ENCODE assay signal across 8 mouse cellular contexts in genomic region chr7:101974505-101974904, GRCm38 (mm10). TPM values are rescaled to one million over a fixed set of nuclear protein-coding genes. Genes with fewer than 3 reads are reported as not detected.
DNase-seq lines count a peak whose midpoint lies in the region; ATAC-seq and TF ChIP-seq lines count a peak whose summit lies in the region.

No protein-coding gene starts in this region.

- 18% methylated on average over 2 of the region's 2 CpGs for WGBS in kidney, adult 2 months
- 25% methylated on average over 2 of the region's 2 CpGs for WGBS in embryonic facial prominence, embryonic 12.5 days
- WGBS in limb, embryonic 10.5 days: 30% methylated on average over 2 of the region's 2 CpGs
- 33% methylated on average over 2 of the region's 2 CpGs for WGBS in intestine, embryonic 15.5 days

- no peaks in the 10 kb centered on the region for H3K27me3 ChIP-seq in kidney, adult 2 months (replicated peaks; ENCODE audit: control insufficient read depth, insufficient read depth, low read length)
- no peaks in the 10 kb centered on the region for H3K27me3 ChIP-seq in embryonic facial prominence, embryonic 12.5 days
- H3K27me3 ChIP-seq in limb, embryonic 10.5 days (ENCODE audit: low read depth, poor library complexity, severe bottlenecking): no peaks in the 10 kb centered on the region
- no peaks in the 10 kb centered on the region for H3K27me3 ChIP-seq in intestine, embryonic 15.5 days (replicated peaks)

- H3K9me3 ChIP-seq in embryonic facial prominence, embryonic 12.5 days: no peaks in the 10 kb centered on the region
- no peaks in the 10 kb centered on the region for H3K9me3 ChIP-seq in limb, embryonic 10.5 days (replicated peaks)
- no peaks in the 10 kb centered on the region for H3K9me3 ChIP-seq in intestine, embryonic 15.5 days

- H3K27ac ChIP-seq in kidney, adult 2 months (ENCODE audit: insufficient read depth, low read depth, low read length): no peak overlapping the region
- H3K27ac ChIP-seq in embryonic facial prominence, embryonic 12.5 days: peak overlapping the region; percentile 86
- peak overlapping the region; percentile 80 for H3K27ac ChIP-seq in limb, embryonic 10.5 days
- H3K27ac ChIP-seq in intestine, embryonic 15.5 days: no peak overlapping the region

- peaks cover 2% of the 10 kb centered on the region; the same call in 1 of the 2 replicates for H3K36me3 ChIP-seq in kidney, adult 2 months (ENCODE audit: control insufficient read depth, insufficient read depth, low read length)
- peaks cover 10% of the 10 kb centered on the region; the same call in 1 of the 2 replicates for H3K36me3 ChIP-seq in embryonic facial prominence, embryonic 12.5 days
- H3K36me3 ChIP-seq in limb, embryonic 10.5 days: peaks cover 30% of the 10 kb centered on the region
- no peaks in the 10 kb centered on the region for H3K36me3 ChIP-seq in intestine, embryonic 15.5 days

- H3K4me3 ChIP-seq in kidney, adult 2 months (ENCODE audit: insufficient read depth, low read depth, low read length): no peak overlapping the region
- no peak overlapping the region for H3K4me3 ChIP-seq in embryonic facial prominence, embryonic 12.5 days
- peak overlapping the region; percentile 26 for H3K4me3 ChIP-seq in limb, embryonic 10.5 days
- no peak overlapping the region for H3K4me3 ChIP-seq in intestine, embryonic 15.5 days (replicated peaks)

- no peak overlapping the region for H3K9ac ChIP-seq in embryonic facial prominence, embryonic 12.5 days
- no peak overlapping the region for H3K9ac ChIP-seq in intestine, embryonic 15.5 days

- TF ChIP-seq CTCF in kidney, adult 2 months (conservative IDR thresholded peaks at IDR 0.05; ENCODE audit: insufficient read depth, insufficient read length, low read depth, low read length): no peak

- peaks cover 28% of the 10 kb centered on the region for H3K4me1 ChIP-seq in kidney, adult 2 months (ENCODE audit: control insufficient read depth, insufficient read depth, low read length)
- peaks cover 41% of the 10 kb centered on the region for H3K4me1 ChIP-seq in embryonic facial prominence, embryonic 12.5 days
- peaks cover 51% of the 10 kb centered on the region for H3K4me1 ChIP-seq in limb, embryonic 10.5 days
- peaks cover 26% of the 10 kb centered on the region for H3K4me1 ChIP-seq in intestine, embryonic 15.5 days (replicated peaks)

- DNase-seq in kidney, adult 2 months: peak; percentile 29
- no peak for DNase-seq in kidney, adult 11 months
- peak; percentile 37 for DNase-seq in ZHBTc4 (ENCODE audit: low read depth, low spot score)
- DNase-seq in limb, embryonic 10.5 days (ENCODE audit: low spot score): no peak
- DNase-seq in right cerebral cortex, postnatal 36 days (ENCODE audit: low spot score in 2 of 2): no peak
- no peak for DNase-seq in thymus, postnatal 4 days

- no peak for ATAC-seq in embryonic facial prominence, embryonic 12.5 days (ENCODE audit: insufficient number of reproducible peaks, insufficient read depth, low FRiP score, low TSS enrichment)
- ATAC-seq in intestine, embryonic 15.5 days: no peak

- TF ChIP-seq POLR2A in kidney, adult 2 months (IDR thresholded peaks at IDR 0.05; ENCODE audit: low read depth, low read length): no peak

- H3K4me2 ChIP-seq in embryonic facial prominence, embryonic 12.5 days (replicated peaks): peak overlapping the region; percentile 28
- H3K4me2 ChIP-seq in intestine, embryonic 15.5 days (replicated peaks): no peak overlapping the region

RNA-seq across cellular contexts. Expression of gene Numa1, which starts 40.6 kb away (rescaled TPM):
- 71.8 and 77.5 TPM in 2 replicates for polyA plus RNA-seq in kidney, adult 2 months (2012; rRNA removed)
- polyA plus RNA-seq in embryonic facial prominence, embryonic 12.5 days (2016; fragmentation: Nextera tagmentation; extraction: Ambion mirVana): 115 and 119 TPM in 2 replicates
- polyA plus RNA-seq in limb, embryonic 10.5 days (2016; fragmentation: Nextera tagmentation; extraction: Ambion mirVana): 108 and 130 TPM in 2 replicates
- polyA plus RNA-seq in intestine, embryonic 15.5 days (2015; fragmentation: Nextera tagmentation; extraction: Ambion mirVana): 54.6 and 55.5 TPM in 2 replicates

RNA-seq across cellular contexts. Expression of gene Lrrc51, which starts 40.8 kb away (rescaled TPM):
- 19.6 and 21.6 TPM in 2 replicates for polyA plus RNA-seq in kidney, adult 2 months (2012; rRNA removed)
- 8.8 and 9.8 TPM in 2 replicates for polyA plus RNA-seq in embryonic facial prominence, embryonic 12.5 days (2016; fragmentation: Nextera tagmentation; extraction: Ambion mirVana)
- polyA plus RNA-seq in limb, embryonic 10.5 days (2016; fragmentation: Nextera tagmentation; extraction: Ambion mirVana): 9.4 and 11.2 TPM in 2 replicates
- 6.7 and 9.2 TPM in 2 replicates for polyA plus RNA-seq in intestine, embryonic 15.5 days (2015; fragmentation: Nextera tagmentation; extraction: Ambion mirVana)

RNA-seq across cellular contexts. Expression of gene Il18bp, which starts 44.0 kb away (rescaled TPM):
- polyA plus RNA-seq in kidney, adult 2 months (2012; rRNA removed): 18.9 and 22.9 TPM in 2 replicates
- 3.6 and 3.8 TPM in 2 replicates for polyA plus RNA-seq in embryonic facial prominence, embryonic 12.5 days (2016; fragmentation: Nextera tagmentation; extraction: Ambion mirVana)
- polyA plus RNA-seq in limb, embryonic 10.5 days (2016; fragmentation: Nextera tagmentation; extraction: Ambion mirVana): 2.3 and 3.4 TPM in 2 replicates
- polyA plus RNA-seq in intestine, embryonic 15.5 days (2015; fragmentation: Nextera tagmentation; extraction: Ambion mirVana): 2.3 and 2.8 TPM in 2 replicates

Comparison
In these comparisons a context has a peak if more than half of its experiments do, and no peak if none do; other contexts are left out.
1. DNase-seq: peak in kidney, adult 2 months (single experiment) and ZHBTc4 (single experiment); none in kidney, adult 11 months (single experiment), limb, embryonic 10.5 days (single experiment), right cerebral cortex, postnatal 36 days (0 of 2) and thymus, postnatal 4 days (single experiment).
2. H3K27ac ChIP-seq: peak in embryonic facial prominence, embryonic 12.5 days (single experiment) and limb, embryonic 10.5 days (single experiment); none in kidney, adult 2 months (single experiment) and intestine, embryonic 15.5 days (single experiment).